Mouse (Mus musculus) intestine, embryonic 15.5 days (tissue): ENCODE measurements at regions not wholly inside any gene's neighbourhood (a gene's known extent, or its start where the extent isn't known, plus 50 kb on each side); places are given as distances from the start of the nearest gene placed in this dataset.

Experiments used
- ATAC-seq: fragments of 200-750 bp; cut with Nextera tagmentation; 2 replicates; pipeline ENCODE4 v1.8.0; 2017; ENCODE audit warnings: moderate TSS enrichment, moderate library complexity
- H3K27ac ChIP-seq: fragments of 300-500 bp; sonication (generic); 2 replicates; pipeline ENCODE4 v1.5.1; 2015; ENCODE audit warnings: mild to moderate bottlenecking, inconsistent platforms
- H3K27me3 ChIP-seq: fragments of 300-500 bp; sonication (generic); replicated peaks from 2 replicates; pipeline ENCODE4 v1.6.1; 2015; ENCODE audit warnings: inconsistent platforms
- H3K36me3 ChIP-seq: fragments of 300-500 bp; sonication (generic); 2 replicates; pipeline ENCODE4 v1.6.1; 2015; ENCODE audit warnings: inconsistent platforms
- H3K4me1 ChIP-seq: fragments of 300-500 bp; sonication (generic); replicated peaks from 2 replicates; pipeline ENCODE4 v1.6.1; 2015; ENCODE audit warnings: inconsistent platforms
- H3K4me2 ChIP-seq: fragments of 300-500 bp; sonication (generic); replicated peaks from 2 replicates; pipeline ENCODE4 v1.6.1; 2015; ENCODE audit warnings: mild to moderate bottlenecking, inconsistent platforms
- H3K4me3 ChIP-seq: fragments of 300-500 bp; sonication (generic); replicated peaks from 2 replicates; pipeline ENCODE4 v1.5.1; 2015; ENCODE audit warnings: inconsistent platforms
- H3K9ac ChIP-seq: fragments of 300-500 bp; sonication (generic); 2 replicates; pipeline ENCODE4 v1.6.1; 2015; ENCODE audit warnings: inconsistent platforms
- H3K9me3 ChIP-seq: fragments of 300-500 bp; sonication (generic); 2 replicates; pipeline ENCODE4 v1.6.1; 2016; ENCODE audit warnings: inconsistent platforms
- WGBS: fragments of 180-500 bp; shearing (Covaris S2); methylation state at CpG from one replicate; pipeline ENCODE4 v1.1.7; 2015; 5-methylcytosine and 5-hydroxymethylcytosine counted together

GRCm38 (mm10) chr12:106379151-106379594, 369.1 kb downstream of the Vrk1 start:
- H3K9me3 ChIP-seq: no peaks in the 10 kb centered on the region
- no peak overlapping the region for H3K27ac ChIP-seq
- peak overlapping the region; percentile 14 for H3K4me3 ChIP-seq
- WGBS: 4% methylated on average over 14 of the region's 14 CpGs
- peak overlapping the region; percentile 51 for H3K4me2 ChIP-seq
- ATAC-seq: no peak
- H3K9ac ChIP-seq: no peak overlapping the region
- 0 out of 2 replicates have a peak, but pooled peaks cover 2% of the 10 kb centered on the region for H3K4me1 ChIP-seq
- H3K36me3 ChIP-seq: no peaks in the 10 kb centered on the region
- 0 out of 2 replicates have a peak, but pooled peaks cover 3% of the 10 kb centered on the region for H3K27me3 ChIP-seq

DNA sequence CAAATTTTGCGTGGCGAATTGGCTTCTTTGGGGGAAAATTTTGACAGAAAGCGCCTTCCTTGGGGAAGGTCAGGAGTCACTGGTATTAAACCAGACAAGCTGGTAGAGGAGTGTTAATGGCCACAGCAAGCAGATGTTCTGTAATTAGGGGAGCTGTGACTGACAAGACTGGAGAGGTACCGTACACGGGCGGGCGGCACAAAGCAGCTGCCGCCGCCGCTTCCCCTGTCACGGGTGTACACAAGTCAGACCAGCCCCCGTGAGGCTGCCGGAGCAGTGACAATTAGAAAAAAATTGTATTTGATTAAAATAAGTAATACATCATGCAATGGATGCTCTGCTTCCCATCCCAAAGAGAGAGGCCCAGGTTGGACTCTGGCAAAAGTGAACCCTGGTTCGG, 369.8 kb downstream of the Vrk1 start:
- H3K9me3 ChIP-seq: no peaks in the 10 kb centered on the region
- no peaks in the 10 kb centered on the region for H3K36me3 ChIP-seq
- ATAC-seq: no peak
- 0 out of 2 replicates have a peak, but pooled peaks cover 2% of the 10 kb centered on the region for H3K4me1 ChIP-seq
- H3K27me3 ChIP-seq: 0 out of 2 replicates have a peak, but pooled peaks cover 3% of the 10 kb centered on the region
- no peak overlapping the region for H3K4me2 ChIP-seq
- 76% methylated on average over 14 of the region's 14 CpGs for WGBS
- H3K9ac ChIP-seq: no peak overlapping the region
- H3K27ac ChIP-seq: no peak overlapping the region
- no peak overlapping the region for H3K4me3 ChIP-seq

- no peak overlapping the region for H3K4me2 ChIP-seq
- no peak overlapping the region for H3K4me3 ChIP-seq
- H3K27me3 ChIP-seq: 0 out of 2 replicates have a peak, but pooled peaks cover 3% of the 10 kb centered on the region
- WGBS: 82% methylated on average over 15 of the region's 15 CpGs
- no peak overlapping the region for H3K9ac ChIP-seq
- no peaks in the 10 kb centered on the region for H3K36me3 ChIP-seq
- no peaks in the 10 kb centered on the region for H3K9me3 ChIP-seq
- H3K4me1 ChIP-seq: 0 out of 2 replicates have a peak, but pooled peaks cover 2% of the 10 kb centered on the region
- no peak overlapping the region for H3K27ac ChIP-seq
- ATAC-seq: no peak
These were observed 371.8 kb downstream of the Vrk1 start for GRCm38 (mm10) chr12:106381821-106382220.

DNA sequence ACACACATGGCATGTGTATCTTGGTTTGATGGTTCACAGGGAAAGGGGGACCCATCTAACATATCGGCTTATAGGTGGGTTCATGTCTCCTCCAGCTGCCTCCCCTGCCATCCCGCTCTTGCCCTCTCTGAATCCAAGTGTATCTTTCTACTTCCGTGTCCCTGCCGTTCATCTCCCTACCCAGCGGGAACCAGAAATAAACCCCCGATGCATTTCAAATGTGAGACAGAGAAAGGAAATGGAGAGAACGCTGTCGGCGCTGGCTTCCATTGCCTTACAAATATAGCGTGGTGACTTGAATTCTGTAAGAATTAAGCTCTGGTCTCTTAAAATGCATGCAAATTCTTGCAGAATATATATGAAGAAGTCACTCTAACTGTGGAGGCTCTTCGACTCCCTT, 379.2 kb downstream of the Vrk1 start:
- Histone ChIP-seq H3K4me2 (no peak overlapping the region), H3K27ac (no peak overlapping the region), H3K9me3 (no peaks in the 10 kb centered on the region), H3K4me3 (no peak overlapping the region), H3K36me3 (no peaks in the 10 kb centered on the region), H3K4me1 (no peaks in the 10 kb centered on the region), H3K9ac (no peak overlapping the region), H3K27me3 (no peaks in the 10 kb centered on the region)
- 89% methylated on average over 11 of the region's 11 CpGs for WGBS
- no peak for ATAC-seq

GRCm38 (mm10) chr12:106392316-106392715, 382.3 kb downstream of the Vrk1 start:
- Histone ChIP-seq H3K9me3 (no peaks in the 10 kb centered on the region), H3K4me2 (no peak overlapping the region), H3K36me3 (no peaks in the 10 kb centered on the region), H3K4me1 (no peaks in the 10 kb centered on the region), H3K27me3 (no peaks in the 10 kb centered on the region), H3K27ac (no peak overlapping the region), H3K9ac (no peak overlapping the region), H3K4me3 (no peak overlapping the region)
- ATAC-seq: no peak
- WGBS: 63% methylated on average over 2 of the region's 2 CpGs

DNA sequence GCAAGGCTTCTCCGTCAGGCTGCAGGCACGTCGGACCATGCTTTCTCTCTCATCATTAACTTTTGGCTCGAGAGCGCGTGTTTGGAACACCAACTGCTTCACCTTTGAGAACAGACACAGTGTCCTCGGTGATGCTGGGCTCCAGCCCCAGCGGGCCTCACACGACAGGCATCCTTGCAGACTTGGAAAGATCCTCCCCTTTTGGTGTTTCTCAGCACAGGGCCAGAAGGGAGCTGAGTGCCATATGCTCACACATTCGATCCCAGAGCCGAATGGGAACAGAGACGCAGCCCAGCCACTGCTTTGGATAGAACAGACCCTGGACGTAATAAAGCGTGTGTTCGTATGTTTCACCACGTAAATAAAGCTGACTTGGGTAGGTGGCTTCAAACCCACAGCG, 389.1 kb downstream of the Vrk1 start:
- no peaks in the 10 kb centered on the region for H3K27me3 ChIP-seq
- H3K4me2 ChIP-seq: no peak overlapping the region
- no peak overlapping the region for H3K27ac ChIP-seq
- H3K4me3 ChIP-seq: no peak overlapping the region
- no peak overlapping the region for H3K9ac ChIP-seq
- H3K36me3 ChIP-seq: no peaks in the 10 kb centered on the region
- H3K4me1 ChIP-seq: no peaks in the 10 kb centered on the region
- WGBS: 75% methylated on average over 17 of the region's 17 CpGs
- H3K9me3 ChIP-seq: no peaks in the 10 kb centered on the region
- no peak for ATAC-seq

DNA sequence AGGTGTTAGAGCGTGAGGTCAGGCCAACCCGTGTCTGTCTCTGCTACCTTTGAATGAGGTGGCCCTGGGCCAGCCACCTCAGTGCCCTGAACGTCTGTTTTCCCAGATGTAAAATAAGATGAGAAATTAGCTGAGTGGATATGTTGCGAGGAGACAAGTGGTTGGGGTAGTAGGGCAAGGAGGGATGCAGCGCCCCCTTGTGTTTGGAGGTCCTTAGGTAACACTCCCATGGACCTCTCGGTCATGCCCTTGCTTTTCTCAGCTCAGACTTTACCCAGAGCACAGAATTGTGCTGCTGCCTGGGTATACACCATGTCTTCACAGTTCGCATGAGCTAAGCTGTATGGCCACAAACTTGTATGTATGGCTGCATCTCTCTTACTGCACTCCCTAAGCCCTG, 401.0 kb downstream of the Vrk1 start:
- H3K27me3 ChIP-seq: no peaks in the 10 kb centered on the region
- 84% methylated on average over 7 of the region's 7 CpGs for WGBS
- no peak overlapping the region for H3K4me3 ChIP-seq
- H3K36me3 ChIP-seq: no peaks in the 10 kb centered on the region
- no peaks in the 10 kb centered on the region for H3K9me3 ChIP-seq
- no peak overlapping the region for H3K27ac ChIP-seq
- H3K4me2 ChIP-seq: no peak overlapping the region
- ATAC-seq: no peak
- H3K4me1 ChIP-seq: no peaks in the 10 kb centered on the region
- no peak overlapping the region for H3K9ac ChIP-seq

DNA sequence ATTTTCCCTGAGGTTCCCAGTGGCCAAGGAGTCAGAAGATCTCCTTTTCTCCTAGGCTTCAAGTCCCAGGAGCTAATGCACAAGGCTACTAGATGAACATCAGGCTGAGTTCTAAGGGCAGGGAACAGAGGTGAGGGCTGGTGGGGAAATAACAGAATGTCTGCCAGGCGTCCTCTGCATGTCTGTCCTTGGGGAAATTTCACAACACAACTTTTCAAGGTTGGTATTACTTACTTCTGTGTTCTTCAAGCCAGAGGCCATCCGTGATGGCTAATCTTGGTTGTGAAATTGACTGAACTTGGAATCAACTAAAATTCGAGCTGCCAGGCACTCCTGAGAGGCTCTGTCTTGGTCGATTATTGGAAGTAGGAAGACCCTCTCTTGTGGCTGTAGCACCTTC, 416.6 kb downstream of the Vrk1 start:
- WGBS: 80% methylated on average over 4 of the region's 4 CpGs
- H3K4me1 ChIP-seq: no peaks in the 10 kb centered on the region
- H3K27me3 ChIP-seq: no peaks in the 10 kb centered on the region
- no peak overlapping the region for H3K4me2 ChIP-seq
- no peak overlapping the region for H3K27ac ChIP-seq
- H3K4me3 ChIP-seq: no peak overlapping the region
- no peaks in the 10 kb centered on the region for H3K36me3 ChIP-seq
- no peak for ATAC-seq
- H3K9me3 ChIP-seq: no peaks in the 10 kb centered on the region
- H3K9ac ChIP-seq: no peak overlapping the region

DNA sequence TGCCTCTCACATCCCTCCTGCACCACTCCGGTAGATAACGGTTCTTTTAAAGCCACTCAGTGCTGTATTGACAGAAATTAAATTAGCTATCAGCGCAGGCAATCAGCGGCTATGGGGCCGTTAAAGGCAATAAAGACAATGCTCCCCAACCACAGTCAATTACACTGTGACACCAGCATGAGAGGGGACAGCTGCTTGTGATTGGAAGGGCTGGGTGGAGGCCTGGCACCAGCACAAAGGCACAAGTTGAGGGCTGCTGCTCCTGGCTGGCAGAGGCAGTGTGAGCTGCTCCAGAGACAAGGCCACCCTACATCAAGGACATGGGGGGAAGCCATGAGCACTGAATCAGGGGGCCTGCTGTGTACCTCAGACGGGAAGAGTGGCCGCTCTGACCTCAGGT, 420.0 kb downstream of the Vrk1 start:
- no peak overlapping the region for H3K27ac ChIP-seq
- no peak overlapping the region for H3K9ac ChIP-seq
- H3K4me3 ChIP-seq: no peak overlapping the region
- no peaks in the 10 kb centered on the region for H3K9me3 ChIP-seq
- no peak for ATAC-seq
- WGBS: 31% methylated on average over 7 of the region's 7 CpGs
- H3K4me2 ChIP-seq: no peak overlapping the region
- H3K4me1 ChIP-seq: no peaks in the 10 kb centered on the region
- no peaks in the 10 kb centered on the region for H3K27me3 ChIP-seq
- H3K36me3 ChIP-seq: no peaks in the 10 kb centered on the region

DNA sequence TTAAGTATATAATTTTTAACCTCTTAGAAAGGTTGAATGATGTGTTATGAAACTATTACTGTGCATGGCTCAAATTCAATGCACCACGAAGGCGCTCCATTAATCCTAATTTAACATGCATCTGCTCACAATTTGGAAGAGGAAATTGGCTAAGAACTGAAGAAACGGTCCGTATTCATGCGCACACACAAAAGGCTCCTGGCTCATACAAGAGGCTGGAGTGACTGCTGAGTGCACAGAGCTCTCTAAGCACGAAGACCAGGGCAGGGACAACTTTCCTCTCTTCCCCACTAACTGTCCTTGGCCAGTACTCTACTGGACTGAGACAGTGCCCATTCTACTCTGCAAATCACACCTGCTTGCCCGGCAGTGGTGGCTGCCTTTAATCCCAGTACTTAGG, 435.1 kb downstream of the Vrk1 start:
- Histone ChIP-seq H3K27ac (no peak overlapping the region), H3K27me3 (no peaks in the 10 kb centered on the region), H3K4me2 (no peak overlapping the region), H3K4me3 (no peak overlapping the region), H3K36me3 (no peaks in the 10 kb centered on the region), H3K9ac (no peak overlapping the region), H3K9me3 (no peaks in the 10 kb centered on the region), H3K4me1 (no peaks in the 10 kb centered on the region)
- WGBS: 79% methylated on average over 7 of the region's 7 CpGs
- no peak for ATAC-seq

DNA sequence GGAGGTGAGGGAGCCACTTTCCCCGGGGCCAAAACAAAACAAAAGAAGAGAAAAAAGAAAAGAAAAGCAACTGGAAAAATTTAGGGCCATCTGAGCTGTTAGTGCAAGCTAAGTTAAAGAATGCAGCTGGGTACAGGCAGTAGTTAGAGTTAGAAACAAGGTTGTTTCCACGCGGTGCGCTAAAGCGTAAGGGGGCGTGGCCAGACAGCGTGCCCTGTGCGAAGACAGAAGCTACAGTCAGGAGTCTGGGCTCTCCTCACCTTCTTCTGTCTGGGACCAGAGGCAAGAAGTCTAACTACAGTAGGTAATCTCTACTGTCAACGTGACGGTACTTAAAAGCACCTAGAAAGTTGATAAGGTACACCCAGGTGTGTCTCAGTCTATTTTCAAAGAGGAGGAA, 435.9 kb downstream of the Vrk1 start:
- Histone ChIP-seq H3K4me3 (no peak overlapping the region), H3K4me2 (no peak overlapping the region), H3K4me1 (no peaks in the 10 kb centered on the region), H3K27me3 (no peaks in the 10 kb centered on the region), H3K36me3 (no peaks in the 10 kb centered on the region), H3K27ac (no peak overlapping the region), H3K9ac (no peak overlapping the region), H3K9me3 (no peaks in the 10 kb centered on the region)
- 53% methylated on average over 10 of the region's 10 CpGs for WGBS
- ATAC-seq: no peak

GRCm38 (mm10) chr12:106446876-106447532, 437.0 kb downstream of the Vrk1 start:
- no peak overlapping the region for H3K4me3 ChIP-seq
- no peak overlapping the region for H3K27ac ChIP-seq
- no peaks in the 10 kb centered on the region for H3K4me1 ChIP-seq
- H3K27me3 ChIP-seq: no peaks in the 10 kb centered on the region
- no peak for ATAC-seq
- no peak overlapping the region for H3K4me2 ChIP-seq
- no peaks in the 10 kb centered on the region for H3K9me3 ChIP-seq
- 65% methylated on average over 20 of the region's 20 CpGs for WGBS
- no peaks in the 10 kb centered on the region for H3K36me3 ChIP-seq
- no peak overlapping the region for H3K9ac ChIP-seq

DNA sequence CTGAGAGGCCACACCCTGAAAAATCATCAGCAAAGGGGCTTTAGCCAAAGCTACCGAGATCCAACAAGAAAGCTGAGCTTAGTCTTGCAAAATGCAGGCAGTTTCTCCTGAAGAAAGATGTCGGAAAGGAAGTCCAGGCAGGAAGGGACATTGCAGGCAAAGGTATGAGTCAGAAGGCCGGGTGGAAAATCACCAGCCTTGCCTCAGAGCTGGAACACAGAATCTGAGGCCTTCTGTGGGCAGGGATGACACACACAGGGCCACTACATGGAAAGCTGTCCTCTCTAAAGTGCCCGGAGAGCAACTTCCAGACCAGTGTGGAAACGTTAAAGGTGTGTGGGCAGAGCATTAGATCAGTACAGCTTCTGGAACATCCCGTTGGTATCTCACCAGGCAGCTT, 438.5 kb downstream of the Vrk1 start:
- H3K9me3 ChIP-seq: no peaks in the 10 kb centered on the region
- WGBS: 76% methylated on average over 6 of the region's 6 CpGs
- H3K4me1 ChIP-seq: no peaks in the 10 kb centered on the region
- H3K27me3 ChIP-seq: no peaks in the 10 kb centered on the region
- no peak for ATAC-seq
- H3K4me3 ChIP-seq: no peak overlapping the region
- no peak overlapping the region for H3K9ac ChIP-seq
- no peak overlapping the region for H3K27ac ChIP-seq
- no peak overlapping the region for H3K4me2 ChIP-seq
- H3K36me3 ChIP-seq: no peaks in the 10 kb centered on the region
